Mouse (Mus musculus) heart, adult 2 months (tissue): ENCODE results near the gene Diablo.

ENCODE experiments used
- CTCF ChIP-seq: fragments of 200-600 bp; IDR thresholded peaks from 2 replicates; pipeline ENCODE4 v1.8.1; 2022; ENCODE audit warnings: antibody characterized with exemption, mild to moderate bottlenecking, moderate library complexity
- POLR2A ChIP-seq: fragments of 200-500 bp; IDR thresholded peaks from 2 replicates; pipeline ENCODE4 v1.6.1; 2011; ENCODE audit warnings: mild to moderate bottlenecking, low read depth, low read length, control low read depth; ENCODE audit not compliant: insufficient read depth

- TF ChIP-seq CTCF = no peak
- no peak for TF ChIP-seq POLR2A
Observed at GRCm38 (mm10) chr5:123528641-123529040, 4.7 kb upstream of the Diablo start.
